Mouse (Mus musculus) right cerebral cortex, adult 18-20 months (tissue): ENCODE data around the gene Rbfox1.

ENCODE experiments used
- DNase-seq: peaks from one replicate; pipeline ENCODE4 v3.0.0; 2022; ENCODE audit warnings: mixed read lengths

Gene Rbfox1

DNA sequence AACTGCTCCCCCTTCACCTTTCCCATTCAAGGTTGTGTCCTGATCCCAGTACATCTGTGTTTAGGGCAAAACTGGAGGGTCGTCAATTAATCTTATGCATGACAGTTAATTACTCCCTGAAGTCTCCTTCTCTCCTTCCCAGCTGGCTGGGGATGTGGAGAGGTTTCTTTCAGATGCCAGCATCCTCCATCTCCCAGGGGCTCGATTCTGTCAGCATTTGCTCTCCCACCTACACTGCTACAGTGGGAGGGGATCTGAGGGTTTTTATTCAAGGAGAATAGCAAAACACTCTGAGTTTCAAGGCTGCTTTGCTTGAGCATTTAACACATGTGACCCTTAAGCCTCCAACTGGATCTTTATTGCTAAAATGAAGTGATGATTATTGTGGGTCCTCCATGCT, 496.4 kb downstream of the Rbfox1 start:
- no peak for DNase-seq

DNA sequence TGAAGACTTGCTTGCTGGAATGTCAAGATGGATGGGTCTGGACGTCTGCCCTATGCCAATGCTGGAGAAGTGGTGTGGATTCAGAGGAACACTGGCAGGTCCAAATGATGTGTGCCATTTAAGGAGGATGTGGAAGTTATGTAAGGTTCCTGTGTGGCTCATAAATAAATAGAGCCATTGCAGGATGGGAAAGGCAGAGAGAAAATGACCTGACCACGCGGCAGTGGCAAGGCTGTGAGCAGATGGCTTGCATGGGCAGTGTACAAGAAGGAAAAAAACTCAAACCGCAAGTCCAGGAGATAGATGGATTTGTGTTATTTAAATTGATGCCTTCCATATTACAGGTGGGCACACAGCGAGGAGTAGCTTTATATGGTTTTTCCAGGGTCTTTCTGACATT, 497.6 kb downstream of the Rbfox1 start:
- DNase-seq = no peak

DNA sequence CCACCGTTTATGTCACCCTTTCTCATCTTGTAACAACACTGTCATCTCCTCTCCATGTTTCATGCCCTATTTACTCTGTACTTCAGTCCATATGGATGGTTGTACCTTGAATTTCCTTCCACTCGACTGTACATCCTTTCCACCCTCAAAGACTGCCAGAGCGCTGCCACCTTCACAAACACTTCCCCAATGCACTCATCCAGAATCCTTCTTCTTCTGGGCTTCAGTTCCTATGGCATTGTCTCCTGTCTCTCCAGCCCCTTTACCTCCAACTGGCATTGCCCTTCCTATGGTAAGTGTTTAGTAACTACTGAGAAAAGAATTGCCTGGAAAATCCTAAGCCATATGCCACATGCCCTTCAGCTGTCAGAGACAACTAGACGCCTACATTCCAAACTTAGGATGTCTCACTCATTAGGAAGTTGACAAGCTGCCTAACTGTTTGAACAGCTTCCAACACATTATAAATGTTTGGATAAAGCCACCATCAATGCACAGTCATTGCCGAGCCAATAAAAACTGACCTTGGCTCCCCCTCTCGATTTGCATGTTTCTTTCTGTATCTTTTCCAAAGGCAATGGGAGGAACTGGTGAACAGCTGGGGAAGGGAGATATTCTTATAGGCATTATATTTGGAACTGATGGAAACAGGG, 505.2 kb downstream of the Rbfox1 start:
- no peak for DNase-seq

DNA sequence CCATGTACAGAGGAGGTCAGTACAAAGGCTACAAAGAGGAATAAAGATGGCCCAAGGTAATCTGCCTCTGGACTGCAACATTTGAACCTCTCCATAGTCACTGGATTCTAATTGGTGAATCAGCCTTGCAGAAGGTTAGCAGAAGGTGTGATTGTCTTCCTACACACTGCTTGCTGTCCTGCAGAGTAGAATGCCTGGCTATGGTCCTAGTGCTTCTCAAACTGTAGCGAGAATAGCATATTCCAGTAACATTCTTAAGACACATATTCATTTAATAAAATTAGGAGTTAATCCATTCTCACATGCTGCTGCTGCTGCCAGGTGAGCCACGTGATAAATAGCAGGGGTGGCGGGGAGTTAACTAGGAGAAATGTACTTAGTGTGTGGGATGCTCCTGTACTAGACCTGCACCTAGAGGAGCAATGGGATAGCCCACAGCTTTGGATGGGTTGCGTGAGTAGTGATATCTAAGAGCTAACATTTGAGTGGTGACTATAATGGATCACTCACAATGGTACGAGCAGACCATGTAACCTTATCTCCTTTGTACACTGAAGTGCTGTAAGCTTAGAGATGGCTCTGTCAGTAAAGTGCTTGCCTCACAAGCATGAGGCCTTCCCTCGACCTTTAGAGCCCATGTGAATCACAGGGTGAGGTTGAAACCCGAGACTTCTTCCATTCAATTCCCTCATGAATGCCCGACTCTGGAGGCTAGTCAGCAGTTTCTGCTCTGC, 511.7 kb downstream of the Rbfox1 start:
- no peak for DNase-seq

DNA sequence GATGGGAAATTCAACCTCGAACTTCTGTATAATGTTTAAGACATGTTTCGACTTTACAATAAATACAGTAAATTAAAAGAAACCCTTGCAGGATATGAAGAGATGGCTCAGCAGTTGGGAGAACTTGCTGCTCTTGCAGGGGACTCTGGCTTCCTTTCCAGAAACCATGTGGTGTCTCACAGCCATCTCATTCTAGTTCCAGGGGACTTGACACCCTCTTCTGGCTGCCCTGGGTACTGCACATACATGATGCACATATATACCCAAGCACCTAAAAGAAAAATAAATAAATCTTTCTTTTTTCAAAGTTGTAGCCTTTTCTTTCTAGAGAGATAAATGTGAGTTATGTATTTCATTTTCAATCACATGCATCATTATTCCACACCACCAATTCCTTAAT, 512.5 kb downstream of the Rbfox1 start:
- DNase-seq = no peak

DNA sequence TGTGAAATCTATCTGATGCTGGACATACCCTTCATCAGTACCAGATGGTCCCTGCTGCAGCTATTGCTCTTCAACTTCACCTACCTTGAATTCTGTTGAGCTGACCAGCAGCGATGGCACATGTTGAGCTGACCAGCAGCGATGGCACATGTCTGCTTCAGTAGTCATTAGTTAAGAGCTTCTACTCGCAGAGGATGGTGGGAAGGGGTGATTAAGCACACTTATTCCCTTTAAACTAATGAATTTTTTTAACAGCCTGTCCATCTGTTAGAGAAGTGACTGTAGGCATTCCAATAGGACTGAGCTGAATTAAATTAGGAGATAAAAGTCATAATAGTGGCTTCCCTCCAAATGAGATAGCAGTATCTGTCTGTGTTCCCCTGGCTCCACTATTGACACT, 517.7 kb downstream of the Rbfox1 start:
- no peak for DNase-seq

DNA sequence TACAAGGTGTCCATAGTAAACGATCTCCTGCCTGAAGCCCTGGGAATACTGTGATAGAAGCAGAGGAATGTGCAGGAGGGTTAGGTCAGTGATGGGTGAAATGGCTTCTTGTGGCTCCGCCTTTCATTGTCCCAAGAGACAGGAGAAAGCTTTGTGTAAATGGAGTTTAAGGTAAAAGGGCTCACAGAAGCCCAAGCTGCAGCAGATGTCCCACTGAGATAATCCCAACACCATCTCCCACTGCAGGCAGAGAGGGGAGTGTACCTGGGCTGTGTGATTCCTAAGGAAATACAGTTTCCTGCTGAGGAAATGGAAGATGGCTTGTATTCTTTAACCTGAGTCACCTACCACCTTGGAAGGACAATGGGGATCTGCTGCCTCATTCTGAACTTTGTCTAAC, 529.7 kb downstream of the Rbfox1 start:
- no peak for DNase-seq

DNA sequence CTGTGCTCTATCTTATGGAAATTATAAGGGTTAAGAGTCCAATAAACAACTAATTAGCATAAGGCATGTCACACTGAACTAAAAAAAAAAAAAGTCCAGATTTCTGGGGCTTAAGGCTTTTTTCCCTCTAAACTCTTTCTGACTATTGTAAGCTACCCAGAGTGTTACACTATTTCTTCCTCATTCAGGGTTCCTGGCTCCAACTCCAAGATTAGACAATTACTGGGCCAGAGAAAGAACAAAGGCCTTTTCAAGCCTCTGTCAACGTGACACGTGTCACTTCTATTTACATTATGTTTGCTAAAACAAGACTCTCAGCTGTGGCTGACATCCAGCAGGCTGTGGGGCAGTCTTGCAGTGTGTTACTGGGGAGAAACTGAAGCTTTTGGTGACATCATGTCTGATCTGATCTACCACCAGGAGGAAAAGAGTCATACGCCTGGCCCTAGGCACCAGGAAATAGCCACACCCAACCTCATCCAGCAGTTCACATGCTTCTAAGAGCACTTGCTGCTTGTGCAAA, 536.5 kb downstream of the Rbfox1 start:
- no peak for DNase-seq

DNA sequence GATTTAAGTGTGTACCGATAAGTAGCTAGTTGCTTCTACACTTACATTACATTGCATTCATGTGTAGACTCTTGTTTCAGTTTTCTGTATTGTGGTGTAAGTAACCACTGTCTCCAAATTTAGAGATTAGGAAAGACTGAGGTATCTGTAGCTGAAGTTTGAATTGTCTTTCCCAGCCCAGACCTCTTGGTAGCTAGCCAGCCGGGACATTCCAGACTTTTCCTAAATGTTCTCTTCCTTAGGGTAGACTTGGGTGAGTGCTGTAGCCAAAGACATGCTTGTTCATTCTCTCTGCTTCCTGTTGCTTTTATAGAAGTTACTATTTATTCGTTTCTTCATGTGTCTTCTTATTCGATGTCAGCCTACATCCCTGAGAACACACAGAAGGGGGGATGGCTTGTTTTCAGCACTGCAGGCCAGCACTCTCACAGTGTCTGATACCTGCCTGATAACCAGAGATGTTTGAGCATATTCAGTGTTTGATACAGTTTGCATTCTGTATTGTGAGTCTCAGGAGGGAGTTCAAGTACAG, 538.8 kb downstream of the Rbfox1 start:
- DNase-seq = no peak

DNA sequence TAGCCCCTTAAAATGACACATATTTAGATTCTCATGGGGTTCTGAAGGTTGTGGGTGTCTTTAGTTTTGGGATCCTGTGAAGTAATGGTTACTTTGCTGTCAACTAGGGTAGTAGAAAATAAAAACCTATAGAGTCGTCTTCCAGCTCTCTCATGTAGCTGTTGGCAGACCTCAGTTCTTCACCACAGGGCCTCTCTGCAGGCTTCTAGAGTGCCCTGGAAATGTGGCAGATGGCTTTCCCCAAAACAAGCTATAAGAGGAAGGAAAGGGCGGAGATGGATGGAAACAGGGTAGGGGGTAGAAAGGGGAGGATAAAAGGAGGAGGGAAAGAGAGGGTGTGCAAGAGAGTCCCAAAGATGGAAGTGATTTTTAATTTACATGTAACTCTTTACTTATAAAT, 539.6 kb downstream of the Rbfox1 start:
- DNase-seq = no peak

DNA sequence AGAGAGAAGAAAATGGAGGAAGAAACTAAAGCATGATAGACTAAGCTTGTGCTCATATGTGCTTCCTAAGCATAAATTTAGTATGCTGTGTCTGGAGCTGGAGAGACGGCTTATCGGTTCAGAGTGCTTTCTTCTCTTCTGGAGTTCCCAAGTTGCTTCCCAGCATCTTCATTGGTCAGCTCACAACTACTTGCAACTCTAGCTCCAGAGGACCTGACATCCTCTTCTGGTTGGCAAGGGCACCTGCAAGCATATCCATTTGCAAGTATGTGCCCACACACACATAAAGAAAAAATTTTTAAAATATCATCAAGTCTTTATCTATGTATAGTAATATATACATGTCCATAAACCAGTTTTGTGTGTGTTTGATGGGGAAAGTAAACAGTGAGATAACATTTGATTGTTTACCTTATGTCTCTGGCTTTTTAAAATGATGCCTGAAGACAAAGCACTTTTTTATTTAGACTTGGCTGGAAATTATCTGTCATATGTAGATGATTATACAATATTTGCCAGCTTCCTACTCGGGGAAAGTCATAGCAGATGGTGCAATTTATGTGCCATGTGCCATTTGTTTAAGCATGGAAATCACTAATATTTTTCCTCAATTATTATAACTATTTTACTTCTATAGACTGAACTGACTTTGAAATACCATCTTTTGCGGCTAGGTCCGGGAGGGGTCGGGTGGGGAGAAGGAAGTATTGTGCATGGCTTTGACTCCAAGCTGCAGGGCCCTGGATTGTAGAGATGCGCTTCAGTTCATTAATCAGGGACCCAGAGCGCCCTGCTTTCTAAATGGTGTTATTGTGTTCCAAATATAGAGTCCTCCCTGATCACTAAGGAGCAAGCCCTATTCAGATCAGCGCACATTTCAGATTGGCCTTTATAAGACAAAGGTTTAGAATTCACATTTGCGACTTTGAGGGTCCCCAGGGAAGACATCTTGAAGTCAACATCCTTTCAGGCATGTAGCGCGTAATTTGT, 542.4 kb downstream of the Rbfox1 start:
- no peak for DNase-seq

DNA sequence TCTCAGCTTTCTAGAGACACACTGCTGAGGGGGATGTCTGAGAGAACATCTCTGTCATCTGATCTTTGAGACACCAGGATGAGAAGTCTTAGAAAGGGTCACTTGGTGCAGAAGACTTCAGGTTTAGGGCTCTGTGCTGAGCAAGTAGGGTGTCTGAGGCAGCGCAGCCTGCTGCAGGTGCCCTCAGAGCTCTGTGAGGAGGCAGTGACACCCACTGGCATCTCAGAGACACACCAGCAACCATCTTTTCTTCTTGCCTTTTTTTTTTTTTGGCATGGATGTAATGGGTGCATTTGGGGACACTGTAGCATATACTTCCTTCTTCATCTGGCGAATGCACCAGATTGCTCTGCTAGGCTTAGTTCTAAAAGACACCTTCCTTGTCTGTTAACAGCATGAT, 545.8 kb downstream of the Rbfox1 start:
- DNase-seq = peak; percentile 71

DNA sequence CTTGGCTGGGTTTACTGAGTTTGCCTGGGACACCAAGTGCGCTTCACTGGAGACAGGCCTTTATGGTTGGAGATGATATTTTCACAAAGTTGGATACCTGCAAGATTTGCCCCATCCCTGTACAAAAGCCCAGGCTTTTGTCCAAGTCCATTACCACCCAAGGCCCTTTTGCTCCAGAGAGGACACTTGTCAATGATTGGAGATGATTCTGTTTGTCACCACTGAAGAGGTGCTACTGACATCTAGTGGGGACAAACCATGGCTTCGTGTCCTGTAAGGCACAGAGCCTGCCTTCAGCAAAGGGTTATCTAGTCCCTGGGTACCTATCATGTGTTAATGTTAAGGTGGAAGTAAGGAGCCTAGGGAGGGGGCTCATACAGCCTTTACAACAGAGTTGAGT, 551.3 kb downstream of the Rbfox1 start:
- no peak for DNase-seq

DNA sequence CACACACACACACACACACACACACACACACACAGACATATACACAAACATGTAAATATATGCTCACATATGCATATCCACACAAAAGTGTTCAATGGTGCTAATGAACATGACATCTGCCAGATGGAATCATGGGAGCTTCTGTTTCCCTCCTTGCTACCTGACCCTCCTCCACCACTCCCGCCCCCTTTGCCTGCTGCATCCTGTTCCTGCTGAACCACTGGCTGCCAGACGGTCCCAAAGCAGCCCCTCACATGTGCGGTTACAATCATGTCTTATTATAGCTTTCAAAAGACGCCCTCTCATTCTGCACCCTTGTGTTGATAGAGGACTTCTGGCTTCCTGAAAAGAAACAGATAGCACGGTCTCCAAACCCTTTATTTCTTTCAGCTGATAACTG, 563.1 kb downstream of the Rbfox1 start:
- DNase-seq = peak; percentile 36

DNA sequence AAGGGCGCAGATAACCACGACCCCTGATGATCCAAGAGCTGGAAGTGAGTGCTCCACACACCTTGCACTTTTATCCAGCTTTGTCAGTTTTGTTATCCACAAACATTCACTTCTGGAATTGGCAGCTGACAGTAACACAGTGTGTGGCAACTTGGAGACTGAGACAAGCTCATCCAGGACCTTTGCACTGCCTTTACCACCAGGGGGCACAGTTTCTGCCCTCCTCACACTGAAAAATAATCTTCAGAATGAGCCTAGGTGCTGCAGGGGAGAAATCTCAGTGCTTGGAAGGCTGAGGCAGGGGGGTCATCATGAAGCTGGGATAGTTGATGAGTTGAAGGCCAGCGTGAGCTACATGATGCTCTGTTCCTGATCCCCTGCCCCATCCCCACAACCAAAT, 570.2 kb downstream of the Rbfox1 start:
- no peak for DNase-seq

DNA sequence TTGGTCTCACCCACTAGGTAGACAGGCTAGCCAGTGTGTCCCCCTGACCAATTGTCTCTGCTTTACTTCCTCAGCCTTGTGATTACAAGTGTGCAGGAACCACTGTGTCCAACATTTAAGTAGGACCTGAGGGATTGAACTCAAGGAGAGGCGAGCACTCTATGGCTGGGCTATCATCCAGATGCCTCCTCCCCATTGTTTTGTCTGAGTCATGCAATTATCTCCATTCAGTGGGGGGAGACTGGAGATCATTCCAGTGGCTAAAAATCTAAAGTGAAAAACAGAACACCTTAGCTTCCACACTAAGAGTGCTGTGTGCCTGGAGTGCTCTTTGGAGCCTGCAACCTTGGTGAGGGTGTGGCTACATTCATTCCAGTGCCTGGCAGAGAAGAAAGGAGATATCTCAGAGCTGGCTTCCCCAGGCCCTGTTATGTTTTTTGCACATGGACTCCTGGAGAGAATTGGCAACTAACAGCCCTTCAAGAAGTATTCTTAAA, 594.0 kb downstream of the Rbfox1 start:
- DNase-seq = no peak

DNA sequence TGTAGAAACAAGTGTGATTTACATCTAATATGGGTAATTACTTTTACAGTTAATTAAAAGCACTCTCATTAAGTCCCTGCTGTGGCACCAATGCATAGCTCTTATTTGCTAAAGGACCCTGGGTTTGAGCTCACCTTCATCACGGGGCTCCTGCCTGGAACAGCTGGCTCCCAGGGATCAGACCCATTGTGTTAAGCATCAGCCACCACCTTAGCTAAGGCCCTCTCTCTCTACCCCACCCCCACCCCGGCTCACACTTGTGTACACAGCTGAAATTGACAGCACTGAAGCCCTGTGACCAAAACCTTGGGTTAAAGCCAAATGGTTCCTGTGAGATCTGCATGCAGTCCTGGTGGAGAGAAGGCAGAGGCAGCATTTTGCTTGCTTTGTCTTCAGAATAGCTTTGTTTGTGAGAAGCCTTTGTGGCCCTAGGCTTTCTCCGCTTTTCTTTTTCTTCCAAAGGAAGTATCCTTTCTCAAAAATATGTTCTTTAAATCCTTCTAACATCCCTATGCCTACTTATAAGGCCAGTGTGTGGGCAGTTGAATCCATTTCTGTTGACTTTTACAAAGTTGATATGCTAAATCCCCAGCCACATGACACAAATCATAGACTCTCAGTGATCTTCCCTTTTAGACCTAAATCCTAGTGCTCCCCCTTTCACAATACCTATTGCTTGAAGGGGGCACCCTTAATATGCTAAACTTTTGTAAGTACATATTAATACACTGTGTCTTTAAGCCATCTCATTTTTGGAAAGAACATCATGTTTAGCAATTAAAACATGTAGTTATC, 594.7 kb downstream of the Rbfox1 start:
- no peak for DNase-seq

DNA sequence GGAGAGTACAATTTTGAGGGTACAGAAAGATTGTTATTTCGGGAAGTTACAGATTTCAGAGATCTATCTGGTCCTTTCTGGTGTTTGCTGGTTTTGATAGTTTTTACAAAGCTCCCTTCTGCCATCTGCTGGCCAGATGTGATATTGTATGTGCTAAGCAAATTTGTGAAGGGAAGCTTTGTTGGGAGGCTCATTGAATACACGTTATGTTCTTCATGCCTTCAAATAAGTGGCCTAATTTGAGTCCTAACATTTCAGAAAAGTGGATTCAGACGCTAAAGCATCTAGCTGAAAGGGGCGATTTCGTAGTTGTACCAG, 595.2 kb downstream of the Rbfox1 start:
- DNase-seq = peak; percentile 64

DNA sequence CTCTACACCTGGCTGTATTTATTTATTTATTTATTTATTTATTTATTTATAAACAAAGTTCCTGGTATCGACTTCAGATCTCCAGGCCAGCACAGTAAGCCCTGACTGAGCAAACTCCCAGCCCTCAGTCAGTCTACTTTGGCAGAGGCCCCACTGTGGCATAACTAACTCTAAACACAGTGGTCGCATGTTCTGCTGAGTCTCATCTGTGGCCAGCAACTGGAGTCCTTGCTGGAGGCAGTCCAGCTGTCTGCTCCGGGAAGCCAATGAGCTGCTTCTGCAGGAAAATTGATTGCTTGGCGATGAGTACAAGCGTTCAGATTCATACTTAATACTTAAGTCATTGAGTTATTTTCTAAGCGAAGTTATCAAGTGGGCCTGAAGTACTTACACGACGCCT, 598.5 kb downstream of the Rbfox1 start:
- no peak for DNase-seq

DNA sequence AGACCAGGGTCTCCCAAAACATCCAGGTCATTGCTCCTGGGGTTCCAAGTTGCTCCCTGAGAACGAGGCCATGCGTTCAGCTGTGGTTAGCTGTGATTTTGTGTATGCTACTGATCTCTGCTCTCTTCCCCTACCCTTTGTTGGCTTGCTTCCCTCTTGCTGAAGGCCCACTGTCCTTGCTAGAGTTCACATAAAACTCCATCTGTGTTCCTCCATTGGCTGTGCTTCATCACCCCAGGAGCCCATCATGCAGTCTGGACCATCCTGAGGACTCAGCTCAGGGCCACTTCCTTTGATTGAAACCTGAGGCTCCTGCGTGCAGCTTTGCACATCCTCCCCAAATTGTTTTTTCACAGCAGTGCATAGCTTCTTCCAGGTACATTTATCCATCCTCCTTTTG, 600.5 kb downstream of the Rbfox1 start:
- no peak for DNase-seq

DNA sequence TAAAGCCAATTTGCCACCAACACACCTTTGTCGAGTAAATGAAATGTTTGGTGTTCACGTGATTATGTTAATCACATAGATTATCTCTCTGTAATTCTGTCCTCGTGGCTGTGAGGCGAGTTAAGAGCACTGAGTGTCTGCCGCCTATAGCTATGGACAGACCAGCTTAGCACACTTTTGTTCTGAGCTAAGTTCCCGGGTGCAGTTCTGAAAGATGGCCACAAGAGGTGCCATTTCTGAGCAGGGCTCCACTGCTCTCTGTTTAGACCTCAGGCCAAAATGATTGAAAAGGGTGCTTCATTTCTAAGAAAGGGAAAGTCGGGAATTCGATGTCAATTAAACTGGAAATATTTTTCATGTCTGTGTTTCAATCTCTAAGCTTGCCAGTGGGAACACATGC, 617.1 kb downstream of the Rbfox1 start:
- peak; percentile 48 for DNase-seq
